Mouse (Mus musculus): ENCODE data around the gene Wdr82.

Wdr82 gene

GRCm38 (mm10) chr9:106170556-106171345 is at the start of gene Wdr82:
Gene Wdr82 (plus strand): TSS chr9:106170928.
- peak; percentile 95 for DNase-seq

DNA sequence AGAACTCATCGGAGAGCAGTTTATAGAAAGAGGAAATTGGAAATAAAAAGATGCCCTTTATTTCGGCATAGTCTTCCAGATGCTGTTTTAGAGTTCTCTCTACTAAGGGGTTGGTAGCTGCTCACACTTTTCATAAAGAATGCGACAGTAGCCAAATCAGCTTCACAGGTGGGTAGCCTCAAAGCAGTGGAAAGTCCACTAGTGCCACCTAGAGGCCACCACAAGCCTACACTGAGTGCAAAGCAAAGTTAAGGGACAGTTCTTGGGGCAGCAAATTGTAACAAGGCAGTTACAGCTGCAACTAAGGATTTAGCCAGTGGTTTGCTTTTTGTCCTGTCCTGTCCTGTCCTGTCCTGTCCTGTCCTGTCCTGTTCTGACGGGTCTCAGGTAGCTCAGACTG is 47.1 kb upstream of the Wdr82 start:
- peak; percentile 64 for DNase-seq

DNA sequence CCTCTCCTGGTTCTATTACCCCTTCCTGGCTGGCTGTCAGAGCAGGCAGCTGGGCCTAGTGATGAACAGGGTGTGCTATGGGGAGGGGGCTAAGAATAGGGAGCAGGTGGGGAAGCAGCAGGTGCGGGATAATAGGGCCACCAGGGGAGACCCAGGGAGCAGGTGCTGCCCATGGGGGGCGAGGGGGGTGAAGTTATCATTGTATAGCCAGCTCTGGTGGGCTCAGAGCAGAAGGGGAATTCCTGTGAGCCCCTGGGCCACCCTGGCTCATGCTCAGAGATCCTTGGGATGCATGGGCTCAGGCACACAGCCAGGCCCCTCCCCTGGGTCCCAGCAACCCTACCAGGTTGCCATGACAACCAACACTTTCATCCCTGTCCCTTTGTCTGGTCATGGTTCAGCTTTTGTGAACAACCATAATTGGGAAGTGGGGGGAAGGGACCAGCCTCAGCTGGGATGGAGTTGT is 43.9 kb upstream of the Wdr82 start:
- peak; percentile 90 for DNase-seq

DNA sequence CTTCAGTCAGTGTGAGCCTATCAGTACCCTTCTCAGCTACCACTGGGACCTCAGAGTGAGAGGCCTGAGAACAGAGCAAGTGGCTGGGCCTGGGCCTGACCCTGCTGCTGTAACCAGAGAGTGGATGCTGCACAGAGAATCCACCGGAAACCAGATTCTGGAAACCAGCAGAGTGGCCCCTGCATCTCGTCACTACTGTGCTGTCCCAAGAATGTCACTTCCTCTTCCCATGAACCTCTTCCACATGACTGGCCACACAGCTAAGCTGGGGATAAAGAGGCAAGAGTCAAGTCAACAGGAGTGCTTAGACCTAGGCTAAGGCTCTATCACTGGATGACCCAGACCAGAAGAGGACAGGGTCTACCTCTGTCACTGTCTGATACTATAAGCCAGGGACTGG is 41.7 kb upstream of the Wdr82 start:
- DNase-seq: no peak

- DNase-seq: no peak
Observed at GRCm38 (mm10) chr9:106130250-106130649, 40.5 kb upstream of the Wdr82 start.

DNA sequence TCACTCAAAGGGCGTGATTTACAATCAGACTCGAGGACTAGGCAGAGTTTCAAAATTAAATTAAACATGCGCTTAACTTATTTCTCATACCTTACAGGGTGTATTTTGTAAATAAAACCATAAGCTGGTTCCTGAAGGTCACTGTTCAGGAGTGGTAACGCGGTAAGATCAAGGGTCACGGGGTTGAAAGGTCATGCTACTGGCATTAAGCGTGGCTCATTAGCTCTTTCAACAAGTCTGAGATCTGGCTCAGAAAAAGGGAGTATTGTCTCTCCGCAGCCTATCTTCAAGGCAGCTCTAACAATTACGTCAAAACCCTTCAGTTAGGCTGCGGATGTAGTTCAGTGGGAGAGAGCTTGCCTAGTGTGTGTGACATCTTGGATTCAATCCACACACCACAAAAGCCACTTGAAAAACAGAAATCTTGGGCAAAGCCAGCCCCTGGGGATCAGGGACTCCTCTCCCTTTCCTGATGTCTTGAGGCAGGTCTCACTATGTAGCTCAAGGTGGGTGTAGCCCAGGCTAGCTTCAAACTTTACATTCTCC is 33.0 kb upstream of the Wdr82 start:
- DNase-seq: peak; percentile 44

- DNase-seq: no peak
Observed at GRCm38 (mm10) chr9:106139763-106140162, 31.0 kb upstream of the Wdr82 start.

DNA sequence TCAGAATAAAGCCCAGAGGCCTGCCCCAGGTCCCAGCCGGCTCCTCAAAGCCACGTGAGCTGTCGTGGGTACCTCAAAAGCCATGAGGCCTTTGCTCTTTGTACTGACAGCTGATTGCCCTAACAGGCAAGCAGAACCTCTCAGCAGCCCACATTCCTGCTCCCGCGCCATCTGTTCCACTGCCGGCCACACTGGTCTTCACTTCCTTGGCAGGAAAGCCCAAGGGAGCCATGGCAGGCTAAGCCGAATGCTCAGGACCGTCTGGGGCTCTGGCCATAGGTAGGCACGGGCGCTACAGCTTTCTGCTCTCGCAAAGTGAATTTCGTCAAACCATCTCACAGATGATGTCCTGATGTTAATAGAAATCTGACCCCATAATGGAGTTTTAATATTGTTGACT is 28.8 kb upstream of the Wdr82 start:
- DNase-seq: no peak

DNA sequence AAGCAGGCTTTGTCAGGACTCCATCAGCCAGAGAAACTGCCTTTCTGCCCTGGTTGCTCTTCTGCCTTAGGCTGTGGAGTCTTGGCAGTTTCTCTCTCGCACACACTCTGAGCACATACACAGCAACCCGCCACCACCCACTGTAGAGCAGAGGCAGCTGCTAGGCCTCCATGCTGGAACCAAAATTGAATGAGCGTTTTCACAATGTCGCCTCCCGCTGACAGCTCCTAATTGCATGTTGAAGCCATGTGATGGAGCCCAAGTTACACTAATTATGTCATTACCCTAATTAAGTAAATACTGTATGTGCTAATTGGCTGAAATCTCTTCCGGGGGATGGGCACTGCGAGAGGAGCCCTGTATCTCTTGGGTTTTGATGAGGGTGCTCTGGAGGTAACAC is 26.6 kb upstream of the Wdr82 start:
- no peak for DNase-seq

- DNase-seq: no peak
Observed at GRCm38 (mm10) chr9:106145582-106145981, 25.1 kb upstream of the Wdr82 start.

GRCm38 (mm10) chr9:106147281-106147680 is 23.4 kb upstream of the Wdr82 start:
- DNase-seq: no peak

DNA sequence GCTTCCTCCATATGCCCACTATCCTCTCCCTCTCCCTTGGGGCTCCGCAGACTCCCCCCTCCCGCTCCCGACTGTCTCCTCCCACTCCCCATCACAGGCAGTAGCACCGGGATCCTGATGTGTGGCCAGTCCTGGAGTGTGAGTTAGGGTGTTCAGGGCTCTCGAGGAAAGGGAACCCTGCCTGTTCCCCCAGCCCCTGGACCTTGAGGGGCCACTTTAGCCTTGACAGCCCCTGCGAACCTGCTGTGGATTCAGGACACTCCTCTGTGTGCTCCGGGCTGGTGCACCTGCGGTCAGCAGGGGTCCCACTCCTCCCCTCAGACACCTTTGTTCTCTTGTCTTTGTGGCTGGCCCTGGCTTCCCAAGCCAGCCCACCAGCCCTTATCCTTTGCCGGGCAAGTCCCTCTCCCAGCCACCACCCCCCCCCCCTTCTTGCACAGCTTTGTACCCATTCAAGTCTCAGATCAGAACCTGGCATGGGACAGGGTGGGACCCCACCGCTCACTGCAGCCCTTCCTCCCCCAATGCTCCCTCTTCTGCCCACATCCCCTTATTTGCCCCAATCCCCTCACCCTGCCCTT is 22.8 kb upstream of the Wdr82 start:
- DNase-seq: peak; percentile 42

- DNase-seq: peak; percentile 70
Observed at GRCm38 (mm10) chr9:106148541-106149398, 22.0 kb upstream of the Wdr82 start.

DNA sequence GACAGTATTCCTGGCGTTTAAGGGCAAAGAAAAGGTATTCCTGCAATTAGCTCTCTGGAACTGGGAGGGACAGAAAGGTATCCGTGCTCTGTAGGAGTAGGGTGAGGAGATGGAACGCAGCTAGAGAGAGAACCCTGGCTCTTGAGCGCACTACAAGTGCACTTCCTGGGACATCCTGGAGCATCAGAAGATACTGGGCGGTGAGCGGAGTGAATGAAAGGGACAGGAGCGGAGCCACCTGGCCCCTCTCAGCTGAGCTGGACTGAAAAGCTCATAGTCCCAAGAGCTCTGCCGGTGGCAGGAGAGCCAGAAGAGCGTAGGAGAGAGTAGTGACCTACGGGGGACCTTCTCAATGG is 21.4 kb upstream of the Wdr82 start:
- DNase-seq: no peak

- DNase-seq: no peak
Observed at GRCm38 (mm10) chr9:106154106-106154505, 16.6 kb upstream of the Wdr82 start.

DNA sequence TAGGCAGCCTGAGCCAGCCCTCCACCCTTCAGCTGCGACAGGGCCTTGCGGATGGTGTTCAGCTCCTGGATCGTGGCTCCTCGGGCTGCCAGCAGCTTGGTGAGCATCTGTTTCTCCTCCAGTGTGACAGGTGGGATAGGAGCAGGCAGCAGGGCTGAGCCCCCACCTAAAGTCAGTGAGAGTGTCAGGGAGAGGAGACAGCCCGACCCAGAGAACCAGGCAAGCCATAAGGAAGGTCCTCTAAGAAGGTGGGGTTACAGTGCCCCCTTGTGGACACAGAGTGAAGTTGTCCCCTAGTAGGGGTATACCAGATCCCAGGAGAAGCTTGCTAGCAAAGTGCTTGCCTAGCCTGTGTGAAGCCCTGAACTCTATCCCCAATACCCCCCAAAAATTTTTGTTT is 14.3 kb upstream of the Wdr82 start:
- peak; percentile 79 for DNase-seq

GRCm38 (mm10) chr9:106156921-106157622 is 13.7 kb upstream of the Wdr82 start:
- DNase-seq: no peak

DNA sequence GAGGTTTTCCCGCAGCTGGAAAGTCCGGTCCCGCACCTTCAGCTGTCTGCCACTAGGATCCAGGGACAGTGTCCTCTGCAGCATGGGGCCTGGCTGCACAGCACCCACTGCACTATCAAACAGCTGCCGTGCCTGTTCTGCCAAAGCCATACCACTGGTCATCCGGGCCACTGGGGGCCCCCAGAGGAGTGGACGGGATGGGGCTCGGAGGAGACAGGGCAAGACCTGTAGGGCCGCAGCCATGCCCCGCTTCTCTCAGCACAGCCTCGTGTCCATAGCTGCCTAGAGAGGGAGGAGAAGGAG is 13.2 kb upstream of the Wdr82 start:
- no peak for DNase-seq

GRCm38 (mm10) chr9:106158037-106158491 is 12.7 kb upstream of the Wdr82 start, which contains the start of gene Glyctk:
Gene Glyctk (minus strand): TSS chr9:106158138.
- no peak for DNase-seq

DNA sequence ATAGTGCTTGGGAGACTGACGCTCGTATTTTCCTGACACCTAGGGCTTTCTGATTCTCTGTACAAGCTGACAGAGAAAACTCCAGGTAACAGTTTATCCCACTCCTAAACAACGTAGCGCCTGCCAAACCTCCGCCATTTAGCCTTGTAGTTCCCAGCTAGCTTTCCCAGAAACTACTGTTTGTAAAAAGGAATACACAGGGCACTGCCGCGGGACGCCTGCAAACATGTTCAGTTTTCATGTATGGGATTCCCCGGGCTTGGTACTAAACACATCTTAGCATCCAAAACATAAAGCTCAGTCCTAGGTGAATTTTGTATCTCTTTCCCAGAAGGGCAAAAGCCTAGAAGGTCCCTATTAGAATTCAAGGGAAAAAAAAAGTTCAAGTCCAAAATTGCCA is 11.5 kb upstream of the Wdr82 start:
- no peak for DNase-seq

GRCm38 (mm10) chr9:106159784-106160301 is 10.9 kb upstream of the Wdr82 start:
- DNase-seq: peak; percentile 95

- DNase-seq: no peak
Observed at GRCm38 (mm10) chr9:106160426-106160825, 10.3 kb upstream of the Wdr82 start.

GRCm38 (mm10) chr9:106166709-106167108 is 4.0 kb upstream of the Wdr82 start:
- DNase-seq: no peak
